Mouse (Mus musculus) midbrain, postnatal 0 days (tissue): ENCODE data around the gene Ptrh2. TPM values are rescaled to one million over a fixed set of nuclear protein-coding genes. Genes with fewer than 3 reads are reported as not detected.

Experiments
- ATAC-seq: fragments of 200-750 bp; cut with Nextera tagmentation; 2 replicates; pipeline ENCODE4 v1.8.0; 2017; ENCODE audit warnings: moderate number of reproducible peaks, mild to moderate bottlenecking, moderate TSS enrichment, moderate library complexity; ENCODE audit not compliant: low FRiP score
- DNase-seq: peaks from one replicate; pipeline ENCODE4 v3.0.0-alpha.2; 2015; ENCODE audit warnings: low spot score
- H3K27ac ChIP-seq: fragments of 300-500 bp; sonication (generic); 2 replicates; pipeline ENCODE4 v1.5.1; 2014; ENCODE audit warnings: low read depth, mild to moderate bottlenecking, low read length, mixed read lengths
- H3K27me3 ChIP-seq: fragments of 300-500 bp; sonication (generic); 2 replicates; pipeline ENCODE4 v1.6.1; 2014; ENCODE audit warnings: low read length, control low read depth, mixed read lengths; ENCODE audit not compliant: insufficient read depth
- H3K36me3 ChIP-seq: fragments of 300-500 bp; sonication (generic); 2 replicates; pipeline ENCODE4 v1.6.1; 2014; ENCODE audit warnings: low read length, control low read depth, mixed read lengths; ENCODE audit not compliant: insufficient read depth
- H3K4me1 ChIP-seq: fragments of 300-500 bp; sonication (generic); 2 replicates; pipeline ENCODE4 v1.6.1; 2014; ENCODE audit warnings: mild to moderate bottlenecking, control low read depth, antibody characterized with exemption, low read length, mixed read lengths; ENCODE audit not compliant: insufficient read depth
- H3K4me2 ChIP-seq: fragments of 300-500 bp; sonication (generic); 2 replicates; pipeline ENCODE4 v1.6.1; 2014; ENCODE audit warnings: low read depth, mild to moderate bottlenecking, low read length, mixed read lengths; ENCODE audit not compliant: poor library complexity, severe bottlenecking
- H3K4me3 ChIP-seq: fragments of 300-500 bp; sonication (generic); 2 replicates; pipeline ENCODE4 v1.5.1; 2014; ENCODE audit warnings: low read depth, mild to moderate bottlenecking, low read length, moderate library complexity
- H3K9ac ChIP-seq: fragments of 300-500 bp; sonication (generic); replicated peaks from 2 replicates; pipeline ENCODE4 v1.6.1; 2014; ENCODE audit warnings: mild to moderate bottlenecking, low read length, moderate library complexity, mixed read lengths; ENCODE audit not compliant: poor library complexity, severe bottlenecking
- H3K9me3 ChIP-seq: fragments of 300-500 bp; sonication (generic); 2 replicates; pipeline ENCODE4 v1.6.1; 2016; ENCODE audit warnings: low read length, control low read depth
- CTCF ChIP-seq: IDR thresholded peaks from 2 replicates; pipeline ENCODE4 v1.5.1; 2016; ENCODE audit warnings: antibody characterized with exemption, mild to moderate bottlenecking
- WGBS: fragments of 180-500 bp; shearing (Covaris S2); extraction: QIAGEN DNeasy Blood & Tissue Kit; methylation state at CpG from one replicate; pipeline ENCODE4 v1.1.7; 2014; 5-methylcytosine and 5-hydroxymethylcytosine counted together
- polyA plus RNA-seq: library from polyadenylated mRNA; unstranded; fragments of >200 nt; fragmentation: Nextera tagmentation; extraction: Ambion mirVana; gene quantifications from 2 replicates; pipeline ENCODE4 v1.2.1, GENCODE M21; 2015
- total RNA-seq: library from RNA; depleted of rRNA; stranded (reverse); fragments of >200 nt; gene quantifications from 2 replicates; pipeline ENCODE4 v1.2.3, GENCODE M21; 2014

Gene Ptrh2
- total and polyA plus RNA-seq, 2 experiments from 2014 or later = 14.8 to 22.5 TPM

DNA sequence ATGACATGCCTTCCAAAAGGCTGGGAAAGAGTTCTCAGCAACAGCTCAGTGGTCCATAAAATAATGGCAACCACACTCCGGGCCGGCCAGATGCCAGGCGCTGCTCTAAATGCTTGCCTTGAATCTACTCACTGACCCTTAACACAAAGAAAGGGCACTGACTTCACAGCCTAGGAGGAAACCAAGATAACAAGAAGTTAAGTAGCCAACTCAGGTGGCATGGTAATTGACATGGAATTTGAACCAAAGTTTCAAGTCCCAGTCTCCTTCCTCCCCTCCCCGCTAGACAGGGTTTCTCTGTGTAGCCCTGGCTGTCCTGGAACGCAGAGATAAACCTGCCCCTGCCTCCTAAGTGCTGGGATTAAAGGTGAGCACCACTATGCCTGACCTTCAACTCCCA, 4.8 kb upstream of the Ptrh2 start:
- Histone ChIP-seq H3K9me3 (no peaks in the 10 kb centered on the region), H3K27ac (no peak overlapping the region), H3K36me3 (no peaks in the 10 kb centered on the region), H3K9ac (no peak overlapping the region), H3K4me2 (no peak overlapping the region), H3K4me3 (no peak overlapping the region), H3K4me1 (peaks cover 7% of the 10 kb centered on the region), H3K27me3 (no peaks in the 10 kb centered on the region)
- TF ChIP-seq CTCF = no peak
- ATAC-seq = no peak
- no peak for DNase-seq
- 43% methylated on average over 5 of the region's 5 CpGs for WGBS

DNA sequence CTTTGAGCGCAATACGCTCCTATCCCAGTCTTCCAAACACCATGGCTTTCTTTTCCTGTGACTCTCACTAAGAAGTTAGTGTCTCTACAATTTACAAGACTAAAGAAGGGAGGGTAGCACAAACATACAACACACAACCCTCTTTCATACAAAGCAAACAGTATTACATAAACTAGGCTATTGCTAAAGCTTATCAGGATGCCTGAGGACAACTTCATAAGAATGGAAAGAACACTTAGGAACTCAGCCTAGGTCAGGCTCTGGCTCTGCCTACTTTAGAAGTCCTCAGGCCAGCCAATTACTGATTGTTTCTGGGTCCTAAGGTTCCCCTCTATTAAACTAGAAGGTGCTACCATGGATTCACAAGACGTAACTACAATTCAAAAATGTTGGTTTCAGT, 3.1 kb upstream of the Ptrh2 start:
- TF ChIP-seq CTCF = no peak
- Histone ChIP-seq H3K4me2 (no peak overlapping the region), H3K9ac (no peak overlapping the region), H3K4me3 (no peak overlapping the region), H3K9me3 (no peaks in the 10 kb centered on the region), H3K36me3 (no peaks in the 10 kb centered on the region), H3K4me1 (peaks cover 10% of the 10 kb centered on the region), H3K27me3 (no peaks in the 10 kb centered on the region), H3K27ac (no peak overlapping the region)
- WGBS = 98% methylated on average over 3 of the region's 3 CpGs
- no peak for DNase-seq
- ATAC-seq = no peak

- H3K9ac ChIP-seq = no peak overlapping the region
- TF ChIP-seq CTCF = no peak
- no peak overlapping the region for H3K4me2 ChIP-seq
- no peaks in the 10 kb centered on the region for H3K27me3 ChIP-seq
- H3K4me3 ChIP-seq = no peak overlapping the region
- H3K27ac ChIP-seq = no peak overlapping the region
- H3K4me1 ChIP-seq = peaks cover 10% of the 10 kb centered on the region
- H3K9me3 ChIP-seq = no peaks in the 10 kb centered on the region
- WGBS = 85% methylated on average over 3 of the region's 3 CpGs
- no peak for ATAC-seq
- DNase-seq = no peak
- H3K36me3 ChIP-seq = no peaks in the 10 kb centered on the region
These were observed 2.4 kb upstream of the Ptrh2 start for GRCm38 (mm10) chr11:86681423-86681822.

DNA sequence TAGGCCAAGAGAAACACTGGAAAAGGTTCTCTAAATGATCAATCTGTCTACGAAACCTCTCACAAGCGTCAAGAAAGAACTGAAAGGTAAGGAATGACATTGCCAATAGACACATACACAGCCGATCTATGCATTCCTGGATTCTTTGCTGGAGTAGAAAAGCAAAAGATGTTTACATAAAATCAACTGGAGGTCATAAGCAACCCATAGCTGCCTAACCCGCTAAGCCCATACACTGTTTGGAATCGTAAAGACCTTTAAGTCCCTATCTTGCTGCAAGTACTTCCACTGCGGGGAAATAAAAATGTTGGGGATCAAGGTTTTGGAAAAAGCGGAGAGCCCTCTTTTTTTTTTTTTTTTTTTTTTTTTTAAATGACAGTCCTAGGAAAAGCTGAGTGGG, 924 bp upstream of the Ptrh2 start:
- ATAC-seq (no peak), DNase-seq (no peak)
- Histone ChIP-seq H3K27me3 (no peaks in the 10 kb centered on the region), H3K27ac (no peak overlapping the region; the same call in 1 of the 2 replicates), H3K36me3 (no peaks in the 10 kb centered on the region), H3K4me3 (peak overlapping the region; percentile 92), H3K4me1 (peaks cover 10% of the 10 kb centered on the region), H3K9ac (peak overlapping the region; percentile 89), H3K9me3 (no peaks in the 10 kb centered on the region), H3K4me2 (peak overlapping the region; percentile 79)
- no peak for TF ChIP-seq CTCF
- 36% methylated on average over 7 of the region's 7 CpGs for WGBS

- ATAC-seq = no peak
- Histone ChIP-seq H3K27me3 (no peaks in the 10 kb centered on the region), H3K9me3 (no peaks in the 10 kb centered on the region), H3K9ac (peak overlapping the region; percentile 89), H3K4me2 (peak overlapping the region; percentile 57), H3K4me1 (peaks cover 10% of the 10 kb centered on the region), H3K36me3 (no peaks in the 10 kb centered on the region), H3K4me3 (peak overlapping the region; percentile 92), H3K27ac (peak overlapping the region; percentile 79)
- 8% methylated on average over 20 of the region's 20 CpGs for WGBS
- TF ChIP-seq CTCF = peak; percentile 16; the same call in 1 of the 2 replicates
- no peak for DNase-seq
These were observed 584 bp downstream of the Ptrh2 start for GRCm38 (mm10) chr11:86684126-86685012.

GRCm38 (mm10) chr11:86685366-86685765, 1.6 kb downstream of the Ptrh2 start:
- no peak for ATAC-seq
- Histone ChIP-seq H3K4me2 (no peak overlapping the region), H3K27me3 (no peaks in the 10 kb centered on the region), H3K4me1 (peaks cover 10% of the 10 kb centered on the region), H3K9ac (no peak overlapping the region), H3K36me3 (peaks cover 9% of the 10 kb centered on the region; the same call in 1 of the 2 replicates), H3K9me3 (no peaks in the 10 kb centered on the region), H3K27ac (no peak overlapping the region), H3K4me3 (no peak overlapping the region)
- WGBS = 100% methylated on average over 1 of the region's 1 CpGs
- no peak for TF ChIP-seq CTCF
- DNase-seq = no peak
